16 mouse cellular contexts compared by ENCODE assay signal in the genomic region with DNA sequence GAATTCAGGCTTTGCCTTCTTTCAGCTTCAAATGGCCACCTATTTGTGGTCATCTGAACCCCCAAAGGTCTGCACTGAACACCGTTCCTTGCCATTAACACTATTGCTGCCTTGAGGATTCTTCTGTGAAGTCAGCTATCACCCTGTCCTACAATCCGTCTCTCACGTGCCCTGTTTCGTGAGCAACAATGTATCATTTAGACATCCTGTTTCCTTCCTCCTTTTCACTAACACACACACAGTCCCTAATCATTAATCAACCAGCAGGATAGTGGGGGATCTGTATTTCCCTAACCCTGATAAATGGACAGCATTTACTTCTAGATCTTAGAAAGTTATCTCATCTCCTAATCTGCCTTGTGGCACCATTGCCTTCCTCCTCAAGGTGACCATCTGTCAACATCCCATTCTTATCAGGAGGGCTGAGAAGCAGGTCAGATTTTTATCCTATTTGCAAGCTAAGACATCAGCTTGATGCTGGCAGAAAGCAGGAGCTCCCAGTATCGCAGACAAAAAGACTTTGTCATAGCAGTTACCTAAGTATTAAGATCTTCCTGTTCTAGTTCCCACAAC.
"Had no signal": no experiment of that assay in that cellular context is flagged by ENCODE, and none has a peak within 500 bp of the region (broad histone marks: within the 10 kb centered on the region; RNA-seq: fewer than 3 reads in every experiment).

No protein-coding gene starts in this region.

- H3K4me1 ChIP-seq: limb, embryonic 10.5 days; midbrain, embryonic 15.5 days; neural tube, embryonic 12.5 days; stomach, embryonic 15.5 days had no signal

- H3K27me3 ChIP-seq: liver, embryonic 15.5 days; midbrain, embryonic 15.5 days; neural tube, embryonic 12.5 days; stomach, embryonic 15.5 days had no signal

- H3K9me3 ChIP-seq: limb, embryonic 10.5 days; liver, embryonic 15.5 days; midbrain, embryonic 15.5 days; neural tube, embryonic 12.5 days; stomach, embryonic 15.5 days had no signal

- ATAC-seq: inflammation-experienced regulatory T-cells, adult 6 months; intestine, postnatal 0 days; midbrain, embryonic 15.5 days had no signal

- H3K4me3 ChIP-seq: limb, embryonic 10.5 days; liver, embryonic 15.5 days; midbrain, embryonic 15.5 days; neural tube, embryonic 12.5 days; stomach, embryonic 15.5 days had no signal

- H3K27ac ChIP-seq: limb, embryonic 10.5 days; liver, embryonic 15.5 days; midbrain, embryonic 15.5 days; neural tube, embryonic 12.5 days; stomach, embryonic 15.5 days had no signal

- DNase-seq: kidney, adult 8-10 months; kidney, postnatal 36 days; lung, embryonic 14.5 days; right cerebral cortex, adult 18-20 months; right cerebral cortex, postnatal 25 days; thymus, adult 2 months; thymus, postnatal 36 days had no signal

- H3K4me2 ChIP-seq: liver, embryonic 11.5 days; liver, embryonic 15.5 days; lung, embryonic 14.5 days; midbrain, embryonic 11.5 days; midbrain, embryonic 15.5 days; neural tube, embryonic 12.5 days; stomach, embryonic 15.5 days had no signal

- H3K9ac ChIP-seq: liver, embryonic 15.5 days; lung, embryonic 14.5 days; midbrain, embryonic 15.5 days; neural tube, embryonic 12.5 days; stomach, embryonic 15.5 days had no signal
